Mouse (Mus musculus) lung, adult 2 months (tissue): ENCODE results near the gene Gnpat.

ENCODE experiments used
- CTCF ChIP-seq: fragments of 200-500 bp; IDR thresholded peaks from 2 replicates; pipeline ENCODE4 v1.5.1; 2011; ENCODE audit warnings: mild to moderate bottlenecking, low read length, control low read depth; ENCODE audit not compliant: insufficient read depth
- POLR2A ChIP-seq: fragments of 200-500 bp; IDR thresholded peaks from 2 replicates; pipeline ENCODE4 v1.6.1; 2011; ENCODE audit warnings: low read depth, mild to moderate bottlenecking, control low read depth, low read length, borderline replicate concordance; ENCODE audit errors: extremely low read depth

DNA sequence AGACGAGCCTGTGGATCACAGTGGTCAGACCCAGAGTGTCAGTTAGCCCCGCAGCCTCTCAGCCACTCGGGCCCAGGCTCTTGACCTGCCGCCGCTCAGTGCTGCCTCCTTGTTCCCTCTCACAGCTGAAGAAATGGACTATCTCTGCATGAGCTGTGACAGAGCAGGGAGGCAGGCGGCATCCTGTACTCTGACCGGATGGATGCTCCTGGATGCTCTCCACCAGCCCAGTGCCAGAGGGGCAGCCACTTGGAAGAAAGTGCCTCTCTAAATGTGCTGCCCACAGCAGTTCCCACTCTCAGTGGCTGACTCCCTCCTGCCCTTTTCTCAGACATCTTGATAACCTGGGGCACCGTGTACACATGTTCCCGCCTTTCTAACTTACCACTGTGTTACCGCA, 21.1 kb upstream of the Gnpat start:
- no peak for TF ChIP-seq CTCF
- no peak for TF ChIP-seq POLR2A
